Mouse (Mus musculus) gastrocnemius, adult 8-10 months (tissue): ENCODE data around the gene Cd302. TPM values are rescaled to one million over a fixed set of nuclear protein-coding genes. Genes with fewer than 3 reads are reported as not detected.

ENCODE experiments used
- DNase-seq, 2 experiments: peaks; one replicate each; pipeline ENCODE4 v3.0.0; 2022; ENCODE audit warnings: low spot score in 2 of 2
- total RNA-seq, 4 experiments: library from RNA; stranded (reverse); gene quantifications; 2 replicates each; pipeline ENCODE4 v1.2.4; 2022

Gene Cd302
- total RNA-seq = 10 to 100 TPM in 1 of 4 experiments, 1 to 10 TPM in 3; 6.1 to 10.9 (median 6.9) TPM

DNA sequence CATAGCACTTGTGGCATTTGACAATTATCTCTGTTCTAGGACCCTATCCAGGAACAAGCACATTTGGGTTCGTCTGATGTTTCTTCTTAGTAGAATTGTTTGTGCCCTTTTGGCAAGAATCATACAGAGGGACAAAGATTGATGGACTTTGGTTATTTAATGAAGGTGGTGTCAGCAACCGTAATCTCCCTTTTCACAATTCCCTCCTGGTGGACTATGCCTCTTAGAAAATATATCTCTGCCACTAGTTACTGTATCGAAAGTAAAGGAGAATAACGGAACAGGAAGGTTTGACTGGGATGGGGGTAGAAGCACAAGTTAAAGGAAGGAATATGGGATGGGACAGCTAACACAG, at the start of gene Cd302:
Cd302 (minus strand) TSS at position 22 of the 355 bp plus-strand sequence.
- no peak for DNase-seq

DNA sequence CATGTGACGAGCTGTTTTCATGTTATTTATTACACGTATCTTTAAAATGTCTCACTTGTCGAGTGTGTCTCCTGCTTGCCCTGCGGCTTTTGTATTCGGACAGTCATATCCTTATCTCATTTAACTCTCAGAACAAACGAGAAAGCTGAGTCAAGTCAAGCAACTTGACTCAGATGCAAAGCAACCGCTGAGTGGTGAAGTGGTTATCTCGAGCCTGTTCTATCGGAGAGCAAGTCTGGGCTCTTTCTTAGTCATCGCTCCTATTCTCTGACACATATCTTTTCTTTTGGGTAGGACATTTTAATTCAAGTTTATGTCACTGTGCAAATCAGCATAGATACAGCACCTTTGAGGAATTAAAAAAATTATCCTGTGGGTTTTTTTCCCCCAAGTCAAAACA, 44.4 kb upstream of the Cd302 start:
- no peak for DNase-seq

DNA sequence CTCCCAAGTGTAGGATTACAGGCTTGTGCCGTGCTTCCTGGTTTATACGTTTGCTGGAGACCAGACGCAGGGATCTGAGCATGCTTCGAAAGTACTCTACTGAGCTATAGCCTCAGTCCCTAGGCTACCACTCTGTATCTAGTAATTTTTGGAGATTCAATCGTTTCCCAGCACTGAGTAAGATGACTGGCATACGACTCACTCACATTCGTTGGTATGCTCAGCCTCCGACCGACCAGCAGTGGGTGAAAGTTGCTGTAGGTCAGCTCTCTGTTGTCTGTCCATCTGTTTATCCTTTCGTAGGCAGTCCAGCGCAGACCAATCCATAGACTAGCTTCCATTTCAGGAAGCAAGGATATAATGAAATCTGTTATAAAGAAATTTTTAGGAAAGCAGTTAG, 43.3 kb upstream of the Cd302 start:
- DNase-seq = no peak

GRCm38 (mm10) chr2:60326948-60327347, 42.7 kb upstream of the Cd302 start:
- no peak for DNase-seq

DNA sequence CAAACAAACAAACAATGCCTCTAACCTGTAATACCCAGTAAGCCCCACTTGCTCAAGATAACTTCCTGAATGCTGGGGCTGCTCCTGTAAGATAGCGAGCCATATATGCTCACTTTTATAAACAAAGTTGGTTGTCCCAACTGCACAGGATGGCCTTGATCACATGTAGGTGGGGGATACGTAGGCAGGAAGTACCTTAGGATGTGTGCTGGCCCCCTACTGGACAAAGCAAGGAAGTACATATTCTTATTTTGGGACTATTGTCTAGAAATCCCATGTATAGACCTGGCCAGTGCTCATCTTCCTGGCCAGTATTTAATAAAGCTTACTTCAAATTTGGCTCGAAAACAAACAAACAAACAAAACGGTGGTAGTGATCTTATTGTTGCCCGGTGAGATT, 39.1 kb upstream of the Cd302 start:
- no peak for DNase-seq

DNA sequence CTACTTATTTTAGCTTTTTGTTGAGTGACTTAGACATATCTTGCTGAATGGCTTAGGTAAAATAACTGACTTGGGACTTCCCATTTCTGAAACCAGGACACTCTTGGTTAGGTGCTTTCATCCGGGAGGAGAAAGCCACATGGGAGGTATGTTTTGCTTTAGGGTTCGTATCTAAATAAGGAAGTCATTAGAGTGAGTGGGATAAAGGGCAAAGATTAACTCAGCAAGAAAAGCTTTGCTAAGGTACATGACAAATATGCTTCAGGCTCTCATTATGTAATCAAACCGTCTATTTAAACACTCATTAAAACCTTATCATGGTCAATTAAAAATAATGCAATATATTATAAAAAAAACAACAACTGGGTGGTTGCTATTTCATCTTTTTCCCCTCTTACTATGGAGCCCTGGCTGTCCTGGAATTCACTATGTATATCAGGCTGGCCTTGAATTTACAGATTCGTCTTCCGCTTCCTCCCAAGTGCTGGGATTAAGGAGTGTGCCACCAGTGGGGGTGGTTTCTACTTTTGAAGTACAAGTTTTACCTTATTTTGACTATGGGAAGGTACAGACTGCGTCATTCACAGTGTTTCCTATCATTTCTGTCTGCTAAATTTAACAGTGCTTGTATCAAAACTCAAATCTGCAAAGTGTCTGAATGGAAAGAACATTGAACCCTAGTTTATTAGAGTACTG, 37.9 kb upstream of the Cd302 start:
- DNase-seq = no peak

DNA sequence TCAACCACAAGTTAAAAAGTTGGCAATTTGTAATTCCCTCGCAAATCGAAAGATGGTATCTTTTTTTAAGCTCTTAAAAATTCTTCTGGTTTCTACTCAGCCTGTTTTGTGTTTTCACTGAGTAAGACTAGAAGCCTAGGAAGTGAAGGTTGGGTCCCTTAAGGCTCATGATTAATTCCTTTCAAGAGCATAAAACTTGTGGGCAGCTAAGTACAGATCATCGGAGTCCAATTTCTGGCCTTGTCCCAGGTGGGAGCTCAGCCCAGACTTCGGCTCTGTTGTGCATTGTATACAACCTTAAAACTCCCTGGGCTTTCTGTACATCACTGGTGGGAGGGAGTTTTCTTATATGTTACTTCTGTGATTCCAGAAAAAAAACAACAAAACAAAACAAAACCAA, 19.5 kb upstream of the Cd302 start:
- DNase-seq = no peak

DNA sequence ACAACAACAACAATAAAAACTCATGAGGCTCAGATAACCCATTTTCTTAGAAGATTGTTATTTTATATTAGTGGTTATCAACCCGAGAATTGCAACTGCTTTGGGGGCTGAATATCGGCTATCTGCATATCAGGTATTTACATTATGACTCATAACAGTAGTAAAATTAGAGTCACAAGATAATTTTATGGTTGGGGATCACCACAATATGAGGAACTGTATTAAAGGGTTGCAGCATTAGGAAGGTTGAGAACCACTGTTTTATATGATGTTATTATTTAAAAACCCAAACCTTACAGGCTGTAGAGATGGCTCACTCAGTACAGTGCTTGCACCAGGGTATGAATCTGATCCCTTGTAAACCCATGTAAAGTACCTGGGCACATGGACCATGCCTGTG, 15.0 kb upstream of the Cd302 start:
- no peak for DNase-seq

GRCm38 (mm10) chr2:60298266-60298665, 14.0 kb upstream of the Cd302 start:
- no peak for DNase-seq

DNA sequence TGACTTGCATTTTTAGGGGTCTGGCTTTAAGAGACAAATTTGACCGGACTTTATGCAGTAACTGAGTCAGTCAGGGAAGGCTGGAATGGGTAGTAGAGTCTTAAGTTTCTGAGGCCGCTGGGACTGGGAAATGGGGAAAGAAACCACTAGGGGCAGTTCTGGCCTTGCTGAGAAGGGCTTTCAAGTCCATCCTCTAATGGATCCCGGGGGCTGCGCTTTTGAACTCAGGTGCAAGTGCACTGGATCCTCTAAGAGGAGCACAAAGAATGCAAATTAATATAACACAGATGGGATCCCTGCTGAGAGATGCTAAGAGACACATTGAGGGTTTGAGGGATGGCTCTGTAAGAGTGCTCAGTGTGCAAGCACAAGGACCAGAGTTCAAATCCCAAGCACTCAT, 7.1 kb upstream of the Cd302 start:
- DNase-seq = no peak

- DNase-seq = no peak
Observed at GRCm38 (mm10) chr2:60289451-60289850, 5.2 kb upstream of the Cd302 start.

GRCm38 (mm10) chr2:60288606-60289005, 4.3 kb upstream of the Cd302 start:
- DNase-seq = no peak

- no peak for DNase-seq
Observed at GRCm38 (mm10) chr2:60285107-60285617, 874 bp upstream of the Cd302 start.

GRCm38 (mm10) chr2:60283751-60284466, 379 bp downstream of the Cd302 start:
- peak; percentile 37 to 53 for DNase-seq

- DNase-seq = no peak
Observed at GRCm38 (mm10) chr2:60283208-60283750, 1.0 kb downstream of the Cd302 start.

GRCm38 (mm10) chr2:60282625-60283024, 1.7 kb downstream of the Cd302 start:
- DNase-seq = no peak

DNA sequence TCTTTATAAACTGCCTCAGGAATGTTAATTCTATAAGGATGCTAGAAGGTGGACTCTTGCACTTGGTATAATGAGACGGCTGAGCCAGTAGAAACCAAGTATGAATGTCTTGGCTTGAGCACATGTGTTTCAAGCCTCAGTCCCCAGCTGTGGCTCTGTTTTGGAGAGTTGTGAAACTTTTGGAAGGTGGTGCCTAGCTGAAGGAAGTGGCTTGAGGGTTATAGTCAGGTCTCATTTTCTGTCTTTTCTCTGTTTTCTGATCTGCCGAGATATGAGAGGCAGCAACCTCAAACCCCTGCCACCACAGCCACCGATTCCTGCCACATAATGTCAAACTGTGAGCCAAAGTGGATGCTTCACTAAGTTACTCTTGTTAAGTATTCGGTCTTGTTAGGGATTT, 5.7 kb downstream of the Cd302 start:
- no peak for DNase-seq

GRCm38 (mm10) chr2:60269856-60270479, 14.3 kb downstream of the Cd302 start:
- DNase-seq = no peak

- DNase-seq = no peak
Observed at GRCm38 (mm10) chr2:60267567-60267966, 16.7 kb downstream of the Cd302 start.

- DNase-seq = no peak
Observed at GRCm38 (mm10) chr2:60260621-60261350, 23.5 kb downstream of the Cd302 start.

DNA sequence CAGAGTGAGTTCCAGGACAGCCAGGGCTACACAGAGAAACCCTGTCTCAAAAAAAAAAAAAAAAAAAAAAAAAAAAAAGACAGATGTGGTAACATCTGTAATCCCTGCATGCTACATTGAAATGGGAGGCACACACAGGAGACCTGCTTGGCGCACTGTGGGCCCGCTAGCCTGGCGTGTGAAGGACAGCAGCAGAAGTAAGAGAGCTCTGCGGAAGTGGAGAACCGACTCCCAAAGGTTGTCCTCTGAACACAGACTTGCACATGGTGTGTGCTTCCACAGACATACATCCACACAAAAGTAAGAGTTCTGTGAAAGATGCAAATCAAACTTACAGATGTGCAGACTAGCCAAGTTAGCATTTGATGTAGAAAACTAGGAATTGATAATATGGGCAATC, 25.1 kb downstream of the Cd302 start:
- DNase-seq = no peak

GRCm38 (mm10) chr2:60256751-60257150, 27.5 kb downstream of the Cd302 start:
- no peak for DNase-seq
